Mouse (Mus musculus) stomach, postnatal 0 days (tissue): Measurements from ENCODE around the gene Wrnip1.

ENCODE experiments used
- CTCF ChIP-seq: IDR thresholded peaks from 2 replicates; pipeline ENCODE4 v1.5.1; 2016; ENCODE audit warnings: antibody characterized with exemption, low read depth, mild to moderate bottlenecking, moderate library complexity
- EP300 ChIP-seq: optimal IDR thresholded peaks from 2 replicates; pipeline ENCODE3; 2016; ENCODE audit warnings: antibody characterized with exemption

DNA sequence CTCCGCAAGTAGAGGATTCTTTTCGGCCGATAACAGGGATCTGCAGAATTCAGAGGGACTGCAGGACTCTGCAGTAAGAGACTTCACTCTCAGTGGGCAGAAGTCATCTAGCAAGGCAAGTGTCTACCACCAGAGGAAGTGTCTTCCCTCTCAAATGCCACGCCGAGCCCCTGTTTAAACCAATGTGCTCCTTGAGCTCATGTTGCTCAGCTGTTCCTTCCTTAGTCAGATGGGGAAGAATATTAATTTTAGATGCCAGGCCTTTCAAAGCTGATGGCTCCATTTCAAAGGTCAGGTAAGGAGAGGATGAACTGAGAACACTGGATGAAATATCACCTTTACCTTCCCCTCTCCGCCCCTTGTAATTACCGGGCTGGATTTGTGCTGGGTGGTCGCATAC, 18.0 kb upstream of the Wrnip1 start, which contains the start of gene Mylk4:
- TF ChIP-seq CTCF (no peak), EP300 (no peak)
